9 mouse cellular contexts compared by ENCODE assay signal in the genomic region with DNA sequence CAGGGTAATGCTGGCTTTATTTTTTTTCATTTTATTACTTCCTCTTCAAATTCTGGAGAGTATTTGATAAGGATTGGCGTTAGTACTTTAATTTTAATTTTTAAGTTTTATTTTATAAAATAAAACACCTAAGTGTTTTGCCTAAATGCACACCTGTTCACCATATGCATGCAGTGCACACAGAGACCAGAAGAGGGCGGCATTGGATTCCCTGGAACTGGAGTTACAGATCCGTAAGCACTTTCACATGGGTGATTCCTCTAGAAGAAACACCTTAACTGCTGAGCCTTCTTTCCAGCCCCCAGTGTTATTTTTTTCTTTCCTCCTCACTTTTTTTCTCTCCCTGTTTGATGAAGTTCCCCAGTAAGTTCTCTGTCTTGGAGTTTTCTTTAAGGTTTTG. TPM values are rescaled to one million over a fixed set of nuclear protein-coding genes. Genes with fewer than 3 reads are reported as not detected.
DNase-seq lines count a peak whose midpoint lies in the region; ATAC-seq and TF ChIP-seq lines count a peak whose summit lies in the region.
"Had no signal": no experiment of that assay in that cellular context is flagged by ENCODE, and none has a peak within 500 bp of the region (broad histone marks: within the 10 kb centered on the region; RNA-seq: fewer than 3 reads in every experiment).

No protein-coding gene starts in this region.

- H3K4me1 ChIP-seq in intestine, postnatal 0 days (replicated peaks; ENCODE audit: control insufficient read depth, insufficient read depth, low read length): no peaks in the 10 kb centered on the region
- H3K4me1 ChIP-seq in intestine, embryonic 15.5 days (replicated peaks): no peaks in the 10 kb centered on the region
- no peaks in the 10 kb centered on the region for H3K4me1 ChIP-seq in embryonic facial prominence, embryonic 10.5 days
- no peaks in the 10 kb centered on the region for H3K4me1 ChIP-seq in intestine, embryonic 16.5 days (ENCODE audit: control insufficient read depth, insufficient read depth, low read length)
- H3K4me1 ChIP-seq: lung, embryonic 15.5 days had no signal

- no peaks in the 10 kb centered on the region for H3K27me3 ChIP-seq in intestine, postnatal 0 days (replicated peaks; ENCODE audit: control insufficient read depth, insufficient read depth, low read length)
- H3K27me3 ChIP-seq in intestine, embryonic 15.5 days (replicated peaks): no peaks in the 10 kb centered on the region
- H3K27me3 ChIP-seq in embryonic facial prominence, embryonic 10.5 days (replicated peaks; ENCODE audit: low read depth, poor library complexity, severe bottlenecking): no peaks in the 10 kb centered on the region
- H3K27me3 ChIP-seq in intestine, embryonic 16.5 days (replicated peaks; ENCODE audit: control insufficient read depth, insufficient read depth, low read length): no peaks in the 10 kb centered on the region
- H3K27me3 ChIP-seq: lung, embryonic 15.5 days had no signal

- no peak for ATAC-seq in intestine, postnatal 0 days
- ATAC-seq in intestine, embryonic 15.5 days: no peak
- ATAC-seq in intestine, embryonic 16.5 days: no peak

- no peaks in the 10 kb centered on the region for H3K9me3 ChIP-seq in intestine, postnatal 0 days (ENCODE audit: control insufficient read depth)
- no peaks in the 10 kb centered on the region for H3K9me3 ChIP-seq in intestine, embryonic 15.5 days
- 0 out of 2 replicates have a peak, but pooled peaks cover 5% of the 10 kb centered on the region for H3K9me3 ChIP-seq in embryonic facial prominence, embryonic 10.5 days
- H3K9me3 ChIP-seq in intestine, embryonic 16.5 days (ENCODE audit: control insufficient read depth, low read length): no peaks in the 10 kb centered on the region
- H3K9me3 ChIP-seq: lung, embryonic 15.5 days had no signal

- peak; percentile 50 for TF ChIP-seq CTCF in intestine, postnatal 0 days (IDR thresholded peaks at IDR 0.05; ENCODE audit: low read depth)

- no peak overlapping the region for H3K27ac ChIP-seq in intestine, postnatal 0 days (ENCODE audit: low read depth, low read length)
- no peak overlapping the region for H3K27ac ChIP-seq in intestine, embryonic 15.5 days
- H3K27ac ChIP-seq in embryonic facial prominence, embryonic 10.5 days (replicated peaks): no peak overlapping the region
- H3K27ac ChIP-seq in intestine, embryonic 16.5 days (ENCODE audit: low read length): no peak overlapping the region
- H3K27ac ChIP-seq: lung, embryonic 15.5 days had no signal

- no peak overlapping the region for H3K4me3 ChIP-seq in intestine, postnatal 0 days (ENCODE audit: low read depth, low read length)
- H3K4me3 ChIP-seq in intestine, embryonic 15.5 days (replicated peaks): no peak overlapping the region
- H3K4me3 ChIP-seq in embryonic facial prominence, embryonic 10.5 days: no peak overlapping the region
- H3K4me3 ChIP-seq in intestine, embryonic 16.5 days (ENCODE audit: low read length): no peak overlapping the region
- H3K4me3 ChIP-seq: lung, embryonic 15.5 days had no signal

- no peak overlapping the region for H3K4me2 ChIP-seq in intestine, postnatal 0 days (replicated peaks; ENCODE audit: low read depth)
- no peak overlapping the region for H3K4me2 ChIP-seq in intestine, embryonic 15.5 days (replicated peaks)
- H3K4me2 ChIP-seq in intestine, embryonic 16.5 days (ENCODE audit: low read depth, low read length): no peak overlapping the region
- H3K4me2 ChIP-seq: lung, embryonic 15.5 days had no signal

- no peaks in the 10 kb centered on the region for H3K36me3 ChIP-seq in intestine, postnatal 0 days (ENCODE audit: control insufficient read depth, insufficient read depth)
- H3K36me3 ChIP-seq in intestine, embryonic 15.5 days: no peaks in the 10 kb centered on the region
- H3K36me3 ChIP-seq in embryonic facial prominence, embryonic 10.5 days (replicated peaks): no peaks in the 10 kb centered on the region
- H3K36me3 ChIP-seq in intestine, embryonic 16.5 days (ENCODE audit: control insufficient read depth, insufficient read depth, low read length): no peaks in the 10 kb centered on the region
- H3K36me3 ChIP-seq: lung, embryonic 15.5 days had no signal

- peak; percentile 39 for DNase-seq in urinary bladder, postnatal 25 days (ENCODE audit: low spot score)
- no peak for DNase-seq in urinary bladder, postnatal 4 days (ENCODE audit: low spot score in 2 of 2)
- DNase-seq in embryonic facial prominence, embryonic 10.5 days (ENCODE audit: low spot score): peak; percentile 15
- DNase-seq in thymus, postnatal 4 days: peak; percentile 65
- no peak for DNase-seq in right cerebral cortex, adult 2 months (ENCODE audit: low spot score in 2 of 2)

- H3K9ac ChIP-seq in intestine, postnatal 0 days (ENCODE audit: low read depth, low read length): no peak overlapping the region
- no peak overlapping the region for H3K9ac ChIP-seq in intestine, embryonic 15.5 days
- no peak overlapping the region for H3K9ac ChIP-seq in intestine, embryonic 16.5 days (ENCODE audit: low read depth, low read length)
- H3K9ac ChIP-seq: lung, embryonic 15.5 days had no signal

- 19% methylated on average over 3 of the region's 3 CpGs for WGBS in intestine, postnatal 0 days
- WGBS in intestine, embryonic 15.5 days: 18% methylated on average over 3 of the region's 3 CpGs
- 25% methylated on average over 3 of the region's 3 CpGs for WGBS in embryonic facial prominence, embryonic 10.5 days
- 23% methylated on average over 3 of the region's 3 CpGs for WGBS in intestine, embryonic 16.5 days

RNA-seq across cellular contexts. Expression of gene 1700012P22Rik, which starts 9.7 kb away (rescaled TPM):
- not detected in 2 replicates for polyA plus RNA-seq in intestine, postnatal 0 days (2015; fragmentation: Nextera tagmentation; extraction: Ambion mirVana)
- not detected in 2 replicates for polyA plus RNA-seq in intestine, embryonic 15.5 days (2015; fragmentation: Nextera tagmentation; extraction: Ambion mirVana)
- not detected in 2 replicates for polyA plus RNA-seq in embryonic facial prominence, embryonic 10.5 days (2016; fragmentation: Nextera tagmentation; extraction: Ambion mirVana)
- polyA plus RNA-seq in intestine, embryonic 16.5 days (2015; fragmentation: Nextera tagmentation; extraction: Ambion mirVana): not detected in 2 replicates
- polyA plus RNA-seq: lung, embryonic 15.5 days had no signal

RNA-seq across cellular contexts. Expression of gene Pramef12, which starts 20.6 kb away (rescaled TPM):
- polyA plus RNA-seq in intestine, postnatal 0 days (2015; fragmentation: Nextera tagmentation; extraction: Ambion mirVana): not detected in 2 replicates
- polyA plus RNA-seq in intestine, embryonic 15.5 days (2015; fragmentation: Nextera tagmentation; extraction: Ambion mirVana): not detected in 2 replicates
- 0.30 TPM in 1 of 2 replicates, not detected in the other for polyA plus RNA-seq in embryonic facial prominence, embryonic 10.5 days (2016; fragmentation: Nextera tagmentation; extraction: Ambion mirVana)
- polyA plus RNA-seq in intestine, embryonic 16.5 days (2015; fragmentation: Nextera tagmentation; extraction: Ambion mirVana): 0.07 TPM in 1 of 2 replicates, not detected in the other

RNA-seq across cellular contexts. Expression of gene Gm9944, which starts 24.2 kb away (rescaled TPM):
- polyA plus RNA-seq in intestine, postnatal 0 days (2015; fragmentation: Nextera tagmentation; extraction: Ambion mirVana): not detected in 2 replicates
- polyA plus RNA-seq in intestine, embryonic 15.5 days (2015; fragmentation: Nextera tagmentation; extraction: Ambion mirVana): not detected in 2 replicates
- not detected in 2 replicates for polyA plus RNA-seq in embryonic facial prominence, embryonic 10.5 days (2016; fragmentation: Nextera tagmentation; extraction: Ambion mirVana)
- not detected in 2 replicates for polyA plus RNA-seq in intestine, embryonic 16.5 days (2015; fragmentation: Nextera tagmentation; extraction: Ambion mirVana)
- polyA plus RNA-seq: lung, embryonic 15.5 days had no signal

RNA-seq across cellular contexts. Expression of gene Aadacl3, which starts 34.7 kb away (rescaled TPM):
- not detected in 2 replicates for polyA plus RNA-seq in intestine, postnatal 0 days (2015; fragmentation: Nextera tagmentation; extraction: Ambion mirVana)
- polyA plus RNA-seq in intestine, embryonic 15.5 days (2015; fragmentation: Nextera tagmentation; extraction: Ambion mirVana): not detected in 2 replicates
- polyA plus RNA-seq in embryonic facial prominence, embryonic 10.5 days (2016; fragmentation: Nextera tagmentation; extraction: Ambion mirVana): not detected in 2 replicates
- not detected in 2 replicates for polyA plus RNA-seq in intestine, embryonic 16.5 days (2015; fragmentation: Nextera tagmentation; extraction: Ambion mirVana)
- polyA plus RNA-seq: lung, embryonic 15.5 days had no signal

RNA-seq across cellular contexts. Expression of gene Pramef20, which starts 51.1 kb away (rescaled TPM):
- polyA plus RNA-seq in intestine, postnatal 0 days (2015; fragmentation: Nextera tagmentation; extraction: Ambion mirVana): not detected in 2 replicates
- polyA plus RNA-seq in intestine, embryonic 15.5 days (2015; fragmentation: Nextera tagmentation; extraction: Ambion mirVana): not detected in 2 replicates
- polyA plus RNA-seq in embryonic facial prominence, embryonic 10.5 days (2016; fragmentation: Nextera tagmentation; extraction: Ambion mirVana): not detected in 2 replicates
- not detected in 2 replicates for polyA plus RNA-seq in intestine, embryonic 16.5 days (2015; fragmentation: Nextera tagmentation; extraction: Ambion mirVana)
- polyA plus RNA-seq: lung, embryonic 15.5 days had no signal

Comparison
In these comparisons a context has a peak if more than half of its experiments do, and no peak if none do; other contexts are left out.
1. DNase-seq: peak in urinary bladder, postnatal 25 days (single experiment), embryonic facial prominence, embryonic 10.5 days (single experiment) and thymus, postnatal 4 days (single experiment); none in urinary bladder, postnatal 4 days (0 of 2) and right cerebral cortex, adult 2 months (0 of 2).